In genomic region chr4:137664980-137665675, GRCm38 (mm10) we compare ENCODE assay signal across 7 mouse cellular contexts. TPM values are rescaled to one million over a fixed set of nuclear protein-coding genes. Genes with fewer than 3 reads are reported as not detected.
DNase-seq lines count a peak whose midpoint lies in the region; ATAC-seq and TF ChIP-seq lines count a peak whose summit lies in the region.

No protein-coding gene starts in this region.

- H3K4me1 ChIP-seq in lung, embryonic 14.5 days (ENCODE audit: insufficient read depth): no peaks in the 10 kb centered on the region
- H3K4me1 ChIP-seq in heart, postnatal 0 days (ENCODE audit: control insufficient read depth, insufficient read depth): 0 out of 2 replicates have a peak, but pooled peaks cover 9% of the 10 kb centered on the region
- H3K4me1 ChIP-seq in liver, embryonic 16.5 days (ENCODE audit: control insufficient read depth, low read depth, low read length): peaks cover 2% of the 10 kb centered on the region; the same call in 1 of the 2 replicates

- no peak for TF ChIP-seq EP300 in heart, postnatal 0 days (IDR thresholded peaks at IDR 0.05; ENCODE audit: low read depth)

- peak overlapping the region; percentile 89 for H3K4me2 ChIP-seq in lung, embryonic 14.5 days
- peak overlapping the region; percentile 79 for H3K4me2 ChIP-seq in heart, postnatal 0 days (ENCODE audit: low read depth, low read length)
- H3K4me2 ChIP-seq in liver, embryonic 16.5 days (ENCODE audit: low read depth, low read length): peak overlapping the region; percentile 66

- no peak for DNase-seq in lung, embryonic 14.5 days
- DNase-seq in lung, postnatal 4 days: no peak
- peak; percentile 83 for DNase-seq in cerebellum, adult 9-11 months
- DNase-seq in heart, postnatal 0 days (ENCODE audit: low spot score): no peak
- no peak for DNase-seq in gastrocnemius, postnatal 10 days
- no peak for DNase-seq in spleen, adult 18-20 months

- no peak for TF ChIP-seq CTCF in lung, embryonic 14.5 days (IDR thresholded peaks at IDR 0.05; ENCODE audit: low read depth)
- TF ChIP-seq CTCF in heart, postnatal 0 days (IDR thresholded peaks at IDR 0.05; ENCODE audit: low read depth): no peak

- H3K4me3 ChIP-seq in lung, embryonic 14.5 days (ENCODE audit: low read depth, low read length): peak overlapping the region; percentile 48
- peak overlapping the region; percentile 51 for H3K4me3 ChIP-seq in heart, postnatal 0 days (ENCODE audit: low read depth, low read length)
- H3K4me3 ChIP-seq in liver, embryonic 16.5 days (ENCODE audit: low read depth, low read length): peak overlapping the region; percentile 49

- no peaks in the 10 kb centered on the region for H3K9me3 ChIP-seq in lung, embryonic 14.5 days (ENCODE audit: low read depth, low read length)
- no peaks in the 10 kb centered on the region for H3K9me3 ChIP-seq in heart, postnatal 0 days (replicated peaks; ENCODE audit: control insufficient read depth, low read length)
- H3K9me3 ChIP-seq in liver, embryonic 16.5 days (replicated peaks; ENCODE audit: control insufficient read depth, low read length): no peaks in the 10 kb centered on the region

- H3K36me3 ChIP-seq in lung, embryonic 14.5 days (ENCODE audit: insufficient read depth): no peaks in the 10 kb centered on the region
- no peaks in the 10 kb centered on the region for H3K36me3 ChIP-seq in heart, postnatal 0 days (replicated peaks; ENCODE audit: control insufficient read depth, insufficient read depth, low read length)
- no peaks in the 10 kb centered on the region for H3K36me3 ChIP-seq in liver, embryonic 16.5 days (ENCODE audit: control insufficient read depth, insufficient read depth)

- peak; percentile 6; the same call in 1 of the 2 replicates for ATAC-seq in lung, embryonic 14.5 days (ENCODE audit: insufficient read depth)
- peak; percentile 21; the same call in 1 of the 2 replicates for ATAC-seq in heart, postnatal 0 days (ENCODE audit: insufficient read depth, low read depth)
- ATAC-seq in liver, embryonic 16.5 days (ENCODE audit: low read depth): no peak

- H3K27me3 ChIP-seq in lung, embryonic 14.5 days (ENCODE audit: insufficient read depth, low read length): peaks cover 37% of the 10 kb centered on the region
- peaks cover 37% of the 10 kb centered on the region for H3K27me3 ChIP-seq in heart, postnatal 0 days (ENCODE audit: control insufficient read depth, insufficient read depth, low read length)
- peaks cover 37% of the 10 kb centered on the region for H3K27me3 ChIP-seq in liver, embryonic 16.5 days (ENCODE audit: control insufficient read depth, insufficient read depth, low read depth, low read length)

- 12% methylated on average over 15 of the region's 15 CpGs for WGBS in lung, embryonic 14.5 days
- 10% methylated on average over 15 of the region's 15 CpGs for WGBS in heart, postnatal 0 days
- 11% methylated on average over 15 of the region's 15 CpGs for WGBS in liver, embryonic 16.5 days (ENCODE audit: insufficient replicate concordance)

- H3K9ac ChIP-seq in lung, embryonic 14.5 days: peak overlapping the region; percentile 55
- H3K9ac ChIP-seq in heart, postnatal 0 days (replicated peaks; ENCODE audit: low read depth, low read length): peak overlapping the region; percentile 37; the same call in 1 of the 2 replicates
- peak overlapping the region; percentile 16; the same call in 1 of the 2 replicates for H3K9ac ChIP-seq in liver, embryonic 16.5 days (ENCODE audit: low read depth, low read length)

- no peak overlapping the region for H3K27ac ChIP-seq in lung, embryonic 14.5 days (ENCODE audit: low read depth)
- no peak overlapping the region for H3K27ac ChIP-seq in heart, postnatal 0 days (ENCODE audit: low read depth)
- H3K27ac ChIP-seq in liver, embryonic 16.5 days (ENCODE audit: low read length): no peak overlapping the region

RNA-seq across cellular contexts. Expression of gene Rap1gap, which starts 0.6 kb away (rescaled TPM):
- polyA plus RNA-seq in lung, embryonic 14.5 days (2014; fragmentation: Nextera tagmentation; extraction: Ambion mirVana): 7.0 and 8.4 TPM in 2 replicates
- total RNA-seq in heart, postnatal 0 days (2014; rRNA removed; ENCODE audit: low replicate concordance): 16.9 and 17.7 TPM in 2 replicates
- 9.6 and 10.4 TPM in 2 replicates for polyA plus RNA-seq in heart, postnatal 0 days (2015; fragmentation: Nextera tagmentation; extraction: Ambion mirVana)
- polyA plus RNA-seq in liver, embryonic 16.5 days (2015; fragmentation: Nextera tagmentation; extraction: Ambion mirVana): 3.0 and 4.4 TPM in 2 replicates
- 1 to 10 TPM; 5.3 to 5.6 TPM for total RNA-seq in gastrocnemius, postnatal 10 days (2021)
